In genomic region chr9:20972141-20972992, GRCm38 (mm10) we compare ENCODE assay signal across 8 mouse cellular contexts. TPM values are rescaled to one million over a fixed set of nuclear protein-coding genes. Genes with fewer than 3 reads are reported as not detected.
DNase-seq lines count a peak whose midpoint lies in the region; ATAC-seq and TF ChIP-seq lines count a peak whose summit lies in the region.

No protein-coding gene starts in this region.

- H3K9me3 ChIP-seq in intestine, embryonic 14.5 days (ENCODE audit: control insufficient read depth, low read length), result no peaks in the 10 kb centered on the region
- H3K9me3 ChIP-seq in midbrain, embryonic 13.5 days, result no peaks in the 10 kb centered on the region
- H3K9me3 ChIP-seq in stomach, postnatal 0 days (ENCODE audit: control insufficient read depth, low read length), result no peaks in the 10 kb centered on the region

- peak overlapping the region; percentile 39 for H3K9ac ChIP-seq in intestine, embryonic 14.5 days (ENCODE audit: low read length)
- H3K9ac ChIP-seq in midbrain, embryonic 13.5 days (replicated peaks), result peak overlapping the region; percentile 51
- peak overlapping the region; percentile 62 for H3K9ac ChIP-seq in stomach, postnatal 0 days (ENCODE audit: low read length)

- peaks cover 29% of the 10 kb centered on the region for H3K36me3 ChIP-seq in intestine, embryonic 14.5 days (ENCODE audit: control insufficient read depth, insufficient read depth, low read length)
- peaks cover 8% of the 10 kb centered on the region for H3K36me3 ChIP-seq in midbrain, embryonic 13.5 days
- H3K36me3 ChIP-seq in stomach, postnatal 0 days (ENCODE audit: control insufficient read depth, insufficient read depth, low read length), result peaks cover 8% of the 10 kb centered on the region; the same call in 1 of the 2 replicates

- intact Hi-C loops in gastrocnemius, postnatal 14 days (cut with DNase I; ENCODE audit: low total_unique reads), result no loop called here
- intact Hi-C loops in left cerebral cortex, adult 2 months (cut with DNase I), result no loop called here

- H3K4me3 ChIP-seq in intestine, embryonic 14.5 days (ENCODE audit: low read depth, low read length), result peak overlapping the region; percentile 16
- H3K4me3 ChIP-seq in left cerebral cortex, adult 2 months, result peak overlapping the region; percentile 25
- no peak overlapping the region for H3K4me3 ChIP-seq in midbrain, embryonic 13.5 days (replicated peaks)
- peak overlapping the region; percentile 21; the same call in 1 of the 2 replicates for H3K4me3 ChIP-seq in stomach, postnatal 0 days (ENCODE audit: low read depth, low read length)

- no peaks in the 10 kb centered on the region for H3K27me3 ChIP-seq in intestine, embryonic 14.5 days (replicated peaks; ENCODE audit: control insufficient read depth, insufficient read depth, low read length)
- H3K27me3 ChIP-seq in midbrain, embryonic 13.5 days, result peaks cover 11% of the 10 kb centered on the region; the same call in 1 of the 2 replicates
- H3K27me3 ChIP-seq in stomach, postnatal 0 days (ENCODE audit: control insufficient read depth, insufficient read depth, low read length), result no peaks in the 10 kb centered on the region

- no peak for TF ChIP-seq CTCF in left cerebral cortex, adult 2 months (IDR thresholded peaks at IDR 0.05)
- no peak for TF ChIP-seq CTCF in stomach, postnatal 0 days (IDR thresholded peaks at IDR 0.05; ENCODE audit: low read depth)

- H3K4me2 ChIP-seq in intestine, embryonic 14.5 days (ENCODE audit: low read length), result peak overlapping the region; percentile 94
- peak overlapping the region; percentile 28 for H3K4me2 ChIP-seq in midbrain, embryonic 13.5 days (replicated peaks)
- H3K4me2 ChIP-seq in stomach, postnatal 0 days (replicated peaks; ENCODE audit: low read depth), result peak overlapping the region; percentile 89

- DNase-seq in adrenal gland, postnatal 36 days, result peak; percentile 50 to 54
- peak; percentile 37 for DNase-seq in embryo, embryonic 11.5 days (ENCODE audit: low read depth, low spot score)
- peak; percentile 73 for DNase-seq in gastrocnemius, postnatal 14 days
- peak; percentile 78 for DNase-seq in intestine, embryonic 14.5 days (ENCODE audit: low spot score)
- DNase-seq in left cerebral cortex, adult 2 months (ENCODE audit: extremely low spot score in 1 of 2, low spot score in 2 of 2), result peak; percentile 47 to 48
- DNase-seq in stomach, postnatal 0 days (ENCODE audit: low spot score), result peak; percentile 53
- no peak for DNase-seq in spleen, postnatal 14 days (ENCODE audit: low spot score in 2 of 2)

- peak overlapping the region; percentile 86 for H3K27ac ChIP-seq in intestine, embryonic 14.5 days (ENCODE audit: low read depth)
- peak overlapping the region; percentile 85 for H3K27ac ChIP-seq in left cerebral cortex, adult 2 months
- peak overlapping the region; percentile 7; the same call in 1 of the 2 replicates for H3K27ac ChIP-seq in midbrain, embryonic 13.5 days
- H3K27ac ChIP-seq in stomach, postnatal 0 days (replicated peaks), result peak overlapping the region; percentile 96

- peak; percentile 21 for ATAC-seq in intestine, embryonic 14.5 days (replicated peaks; ENCODE audit: low FRiP score, low TSS enrichment, low read depth)
- ATAC-seq in midbrain, embryonic 13.5 days, result no peak
- ATAC-seq in stomach, postnatal 0 days (ENCODE audit: low FRiP score, low TSS enrichment), result peak; percentile 58

- peaks cover 44% of the 10 kb centered on the region for H3K4me1 ChIP-seq in intestine, embryonic 14.5 days (replicated peaks; ENCODE audit: control insufficient read depth, insufficient read depth, low read length)
- peaks cover 40% of the 10 kb centered on the region for H3K4me1 ChIP-seq in midbrain, embryonic 13.5 days (replicated peaks)
- peaks cover 11% of the 10 kb centered on the region; the same call in 1 of the 2 replicates for H3K4me1 ChIP-seq in stomach, postnatal 0 days (replicated peaks; ENCODE audit: control insufficient read depth, insufficient read depth)

- 29% methylated on average over 28 of the region's 28 CpGs for WGBS in intestine, embryonic 14.5 days
- WGBS in midbrain, embryonic 13.5 days, result 34% methylated on average over 28 of the region's 28 CpGs
- 18% methylated on average over 28 of the region's 28 CpGs for WGBS in stomach, postnatal 0 days

- TF ChIP-seq EP300 in stomach, postnatal 0 days (optimal IDR thresholded peaks at IDR 0.05), result no peak

RNA-seq across cellular contexts. Expression of gene S1pr2, which starts 4.2 kb away (rescaled TPM):
- 10 to 100 TPM; 16.5 to 19.2 TPM for total RNA-seq in adrenal gland, postnatal 36 days (2021)
- total RNA-seq in gastrocnemius, postnatal 14 days (2021), result 1 to 10 TPM; 4.5 to 7.8 TPM
- 31.9 and 35.5 TPM in 2 replicates for polyA plus RNA-seq in intestine, embryonic 14.5 days (2014; fragmentation: Nextera tagmentation; extraction: Ambion mirVana)
- 1 to 10 TPM; 3.2 to 4.4 TPM for total RNA-seq in left cerebral cortex, adult 2 months (2021)
- 8.5 and 9.5 TPM in 2 replicates for polyA plus RNA-seq in midbrain, embryonic 13.5 days (2015; fragmentation: Nextera tagmentation; extraction: Ambion mirVana)
- 16.3 and 19.4 TPM in 2 replicates for polyA plus RNA-seq in stomach, postnatal 0 days (2015; fragmentation: Nextera tagmentation; extraction: Ambion mirVana)

RNA-seq across cellular contexts. Expression of gene Dnmt1, which starts 12.7 kb away (rescaled TPM):
- total RNA-seq in adrenal gland, postnatal 36 days (2021), result 10 to 100 TPM; 42.9 to 59.7 TPM
- total RNA-seq in gastrocnemius, postnatal 14 days (2021), result 10 to 100 TPM; 11.6 to 12.8 TPM
- 65.4 and 69.9 TPM in 2 replicates for polyA plus RNA-seq in intestine, embryonic 14.5 days (2014; fragmentation: Nextera tagmentation; extraction: Ambion mirVana)
- 10 to 100 TPM; 44.5 to 44.6 TPM for total RNA-seq in left cerebral cortex, adult 2 months (2021)
- 75.2 and 76.3 TPM in 2 replicates for polyA plus RNA-seq in midbrain, embryonic 13.5 days (2015; fragmentation: Nextera tagmentation; extraction: Ambion mirVana)
- polyA plus RNA-seq in stomach, postnatal 0 days (2015; fragmentation: Nextera tagmentation; extraction: Ambion mirVana), result 17.9 TPM in 2 replicates

RNA-seq across cellular contexts. Expression of gene Mrpl4, which starts 30.2 kb away (rescaled TPM):
- 100 to 1,000 TPM; 122 to 130 TPM for total RNA-seq in adrenal gland, postnatal 36 days (2021)
- 10 to 100 TPM; 50.8 to 54.9 TPM for total RNA-seq in gastrocnemius, postnatal 14 days (2021)
- polyA plus RNA-seq in intestine, embryonic 14.5 days (2014; fragmentation: Nextera tagmentation; extraction: Ambion mirVana), result 151 and 155 TPM in 2 replicates
- 10 to 100 TPM; 59.2 to 64.2 TPM for total RNA-seq in left cerebral cortex, adult 2 months (2021)
- polyA plus RNA-seq in midbrain, embryonic 13.5 days (2015; fragmentation: Nextera tagmentation; extraction: Ambion mirVana), result 98.1 and 102 TPM in 2 replicates
- 87.3 and 90.2 TPM in 2 replicates for polyA plus RNA-seq in stomach, postnatal 0 days (2015; fragmentation: Nextera tagmentation; extraction: Ambion mirVana)

RNA-seq across cellular contexts. Expression of gene Icam1, which starts 43.4 kb away (rescaled TPM):
- total RNA-seq in adrenal gland, postnatal 36 days (2021), result 10 to 100 TPM; 10.7 to 14.8 TPM
- total RNA-seq in gastrocnemius, postnatal 14 days (2021), result 1 to 10 TPM; 3.1 to 3.4 TPM
- polyA plus RNA-seq in intestine, embryonic 14.5 days (2014; fragmentation: Nextera tagmentation; extraction: Ambion mirVana), result 11.4 and 11.8 TPM in 2 replicates
- 1 to 10 TPM; 2.0 to 3.6 TPM for total RNA-seq in left cerebral cortex, adult 2 months (2021)
- 2.9 and 3.9 TPM in 2 replicates for polyA plus RNA-seq in midbrain, embryonic 13.5 days (2015; fragmentation: Nextera tagmentation; extraction: Ambion mirVana)
- 9.5 and 11.9 TPM in 2 replicates for polyA plus RNA-seq in stomach, postnatal 0 days (2015; fragmentation: Nextera tagmentation; extraction: Ambion mirVana)

RNA-seq across cellular contexts. Expression of gene Icam4, which starts 56.8 kb away (rescaled TPM):
- total RNA-seq in adrenal gland, postnatal 36 days (2021), result 1 to 10 TPM; 1.9 to 2.8 TPM
- total RNA-seq in gastrocnemius, postnatal 14 days (2021), result under 1 TPM; 0.29 to 0.43 TPM
- 0.96 TPM in 1 of 2 replicates, not detected in the other for polyA plus RNA-seq in intestine, embryonic 14.5 days (2014; fragmentation: Nextera tagmentation; extraction: Ambion mirVana)
- 1 to 10 TPM; 1.5 to 1.6 TPM for total RNA-seq in left cerebral cortex, adult 2 months (2021)
- polyA plus RNA-seq in midbrain, embryonic 13.5 days (2015; fragmentation: Nextera tagmentation; extraction: Ambion mirVana), result 0.23 TPM in 2 replicates
- polyA plus RNA-seq in stomach, postnatal 0 days (2015; fragmentation: Nextera tagmentation; extraction: Ambion mirVana), result 0.50 and 0.81 TPM in 2 replicates

Comparison
In these comparisons a context has a peak if more than half of its experiments do, and no peak if none do; other contexts are left out.
1. DNase-seq: peak in adrenal gland, postnatal 36 days (2 of 2), embryo, embryonic 11.5 days (single experiment), gastrocnemius, postnatal 14 days (single experiment), intestine, embryonic 14.5 days (single experiment), left cerebral cortex, adult 2 months (2 of 2) and stomach, postnatal 0 days (single experiment); none in spleen, postnatal 14 days (0 of 2).
2. H3K27ac ChIP-seq: peak in every context shown above with its lines; median percentile 96 in stomach, postnatal 0 days; 86 in intestine, embryonic 14.5 days; 85 in left cerebral cortex, adult 2 months; 7 in midbrain, embryonic 13.5 days.
3. H3K4me2 ChIP-seq: peak in every context shown above with its lines; median percentile 94 in intestine, embryonic 14.5 days; 89 in stomach, postnatal 0 days; 28 in midbrain, embryonic 13.5 days.
4. Peak in every context shown above with its lines, with median percentiles within 50 percentile points of each other: H3K9ac ChIP-seq.